Mouse (Mus musculus): ENCODE results near the gene Lrrc74a.

GRCm38 (mm10) chr12:86806923-86807794 lies 73.0 kb downstream of the Lrrc74a start:
- TF ChIP-seq CTCF (IDR thresholded peaks at IDR 0.05; ENCODE audit: control insufficient read depth, insufficient read depth, insufficient replicate concordance, low read depth, low read length) (no peak), POLR2A (IDR thresholded peaks at IDR 0.05; ENCODE audit: control insufficient read depth, low read depth, low read length) (no peak)
